Comparison of ENCODE assay signal across 12 mouse cellular contexts in genomic region chr4:145836863-145837440, GRCm38 (mm10). TPM values are rescaled to one million over a fixed set of nuclear protein-coding genes. Genes with fewer than 3 reads are reported as not detected.
DNase-seq lines count a peak whose midpoint lies in the region; ATAC-seq lines count a peak whose summit lies in the region.
"Not testable (repeated sequence)": the region's sequence is repeated elsewhere in the genome, so short reads cannot be mapped to it uniquely, and the experiment has no call there.
"Had no signal": no experiment of that assay in that cellular context is flagged by ENCODE, and none has a peak within 500 bp of the region (broad histone marks: within the 10 kb centered on the region; RNA-seq: fewer than 3 reads in every experiment).

No protein-coding gene starts in this region.

- WGBS in embryonic facial prominence, embryonic 12.5 days = 65% methylated on average over 51 of the region's 75 CpGs
- 66% methylated on average over 51 of the region's 75 CpGs for WGBS in hindbrain, embryonic 14.5 days
- 56% methylated on average over 56 of the region's 75 CpGs for whole genome bisulfite sequencing in limb, embryonic 10.5 days

- not testable (repeated sequence) for H3K4me3 ChIP-seq in embryonic facial prominence, embryonic 12.5 days; hindbrain, embryonic 14.5 days (replicated peaks; ENCODE audit: low read length); limb, embryonic 10.5 days

- not testable (repeated sequence) for H3K27ac ChIP-seq in embryonic facial prominence, embryonic 12.5 days; hindbrain, embryonic 14.5 days; limb, embryonic 10.5 days

- DNase-seq in NIH3T3 (ENCODE audit: low read depth) = peak; percentile 0
- DNase-seq in gastrocnemius, postnatal 36 days = peak; percentile 4 to 17
- DNase-seq in hindbrain, embryonic 14.5 days (ENCODE audit: low spot score) = not testable (repeated sequence)
- DNase-seq in limb, embryonic 10.5 days (ENCODE audit: low spot score) = peak; percentile 30
- peak; percentile 33 for DNase-seq in urinary bladder, adult 2 months (ENCODE audit: low spot score)

- H3K4me1 ChIP-seq in embryonic facial prominence, embryonic 12.5 days; hindbrain, embryonic 14.5 days (replicated peaks; ENCODE audit: control insufficient read depth, insufficient read depth, low read length); limb, embryonic 10.5 days: not testable (repeated sequence)

- intact Hi-C loops in gastrocnemius, postnatal 36 days (cut with DNase I) = not testable (repeated sequence)

- H3K27me3 ChIP-seq in embryonic facial prominence, embryonic 12.5 days; hindbrain, embryonic 14.5 days (ENCODE audit: control insufficient read depth, insufficient read depth, low read length); limb, embryonic 10.5 days (ENCODE audit: low read depth, poor library complexity, severe bottlenecking): not testable (repeated sequence)

- ATAC-seq in embryonic facial prominence, embryonic 12.5 days (ENCODE audit: insufficient number of reproducible peaks, insufficient read depth, low FRiP score, low TSS enrichment) = peak; percentile 89
- peak; percentile 84 for ATAC-seq in hindbrain, embryonic 14.5 days (ENCODE audit: low FRiP score)
- ATAC-seq in megakaryocyte, adult 5-6 weeks (ENCODE audit: poor library complexity, severe bottlenecking) = peak; percentile 33
- peak; percentile 25; the same call in 1 of the 2 replicates for ATAC-seq in neutrophil, adult 5-6 weeks (ENCODE audit: extremely low read depth, insufficient number of reproducible peaks, low FRiP score, poor library complexity, severe bottlenecking)

- not testable (repeated sequence) for H3K9me3 ChIP-seq in embryonic facial prominence, embryonic 12.5 days; limb, embryonic 10.5 days (replicated peaks)
- peaks cover 12% of the 10 kb centered on the region; the same call in 1 of the 2 replicates for H3K9me3 ChIP-seq in hindbrain, embryonic 14.5 days (ENCODE audit: control insufficient read depth, low read length)

- not testable (repeated sequence) for H3K9ac ChIP-seq in embryonic facial prominence, embryonic 12.5 days; hindbrain, embryonic 14.5 days

- not testable (repeated sequence) for H3K4me2 ChIP-seq in embryonic facial prominence, embryonic 12.5 days (replicated peaks); hindbrain, embryonic 14.5 days (replicated peaks)

- H3K36me3 ChIP-seq in embryonic facial prominence, embryonic 12.5 days; hindbrain, embryonic 14.5 days (replicated peaks; ENCODE audit: control insufficient read depth, insufficient read depth); limb, embryonic 10.5 days: not testable (repeated sequence)

RNA-seq across cellular contexts. Expression of gene Zfp986, which starts 31.6 kb away (rescaled TPM):
- not detected in 2 replicates for polyA plus RNA-seq in embryonic facial prominence, embryonic 12.5 days (2016; fragmentation: Nextera tagmentation; extraction: Ambion mirVana)
- not detected for total RNA-seq in gastrocnemius, postnatal 36 days (2021)
- not detected in 2 replicates for polyA plus RNA-seq in hindbrain, embryonic 14.5 days (2014; fragmentation: Nextera tagmentation; extraction: Ambion mirVana)
- polyA plus RNA-seq in limb, embryonic 10.5 days (2016; fragmentation: Nextera tagmentation; extraction: Ambion mirVana) = not detected in 2 replicates
- total RNA-seq in megakaryocyte, adult 5-6 weeks (2015) = not detected in 2 replicates
- not detected in 2 replicates for total RNA-seq in megakaryocyte, adult 5-6 weeks (2017)
- total RNA-seq in neutrophil, adult 5-6 weeks (2017) = not detected in 2 replicates
- not detected in 2 replicates for polyA plus RNA-seq in urinary bladder, adult 2 months (2012; rRNA removed)
- total RNA-seq: CH12.LX; gastrocnemius, adult 18-20 months had no signal
- polyA plus RNA-seq: myocyte; small intestine, adult 2 months had no signal

Comparison
In these comparisons a context has a peak if more than half of its experiments do, and no peak if none do; other contexts are left out.
1. ATAC-seq: peak in every context shown above with its lines; median percentile 89 in embryonic facial prominence, embryonic 12.5 days; 84 in hindbrain, embryonic 14.5 days; 33 in megakaryocyte, adult 5-6 weeks; 25 in neutrophil, adult 5-6 weeks.